Mouse (Mus musculus) embryonic fibroblast, embryonic 13.5 days (primary cell): ENCODE results near the gene Fbl. TPM values are rescaled to one million over a fixed set of nuclear protein-coding genes. Genes with fewer than 3 reads are reported as not detected.
"Not testable (repeated sequence)": the region's sequence is repeated elsewhere in the genome, so short reads cannot be mapped to it uniquely, and the experiment has no call there.

Experiments
- H3K27ac ChIP-seq: 2 replicates; pipeline ENCODE4 v1.5.1; 2012; ENCODE audit warnings: low read length, control low read depth, inconsistent platforms; ENCODE audit not compliant: insufficient read depth
- H3K4me1 ChIP-seq: 2 replicates; pipeline ENCODE4 v1.6.1; 2011; ENCODE audit warnings: low read length; ENCODE audit not compliant: control insufficient read depth, insufficient read depth
- H3K4me3 ChIP-seq: 2 replicates; pipeline ENCODE4 v1.5.1; 2011; ENCODE audit warnings: mild to moderate bottlenecking, control low read depth, low read length; ENCODE audit not compliant: insufficient read depth
- CTCF ChIP-seq: IDR thresholded peaks from 2 replicates; pipeline ENCODE4 v1.5.1; 2011; ENCODE audit warnings: mild to moderate bottlenecking, control low read depth, low read length, moderate library complexity, borderline replicate concordance; ENCODE audit not compliant: insufficient read depth
- POLR2A ChIP-seq: IDR thresholded peaks from 2 replicates; pipeline ENCODE4 v1.6.1; 2011; ENCODE audit warnings: low read depth, mild to moderate bottlenecking, control low read depth, low read length, moderate library complexity
- polyA plus RNA-seq: library from polyadenylated mRNA; stranded (reverse); fragments of >200 nt; gene quantifications from 2 replicates; pipeline ENCODE4 v1.2.4, GENCODE M21; 2011; ENCODE audit warnings: low read depth; ENCODE audit not compliant: missing spikeins, insufficient read length

The Fbl gene
- polyA plus RNA-seq = 148 and 168 TPM in 2 replicates

DNA sequence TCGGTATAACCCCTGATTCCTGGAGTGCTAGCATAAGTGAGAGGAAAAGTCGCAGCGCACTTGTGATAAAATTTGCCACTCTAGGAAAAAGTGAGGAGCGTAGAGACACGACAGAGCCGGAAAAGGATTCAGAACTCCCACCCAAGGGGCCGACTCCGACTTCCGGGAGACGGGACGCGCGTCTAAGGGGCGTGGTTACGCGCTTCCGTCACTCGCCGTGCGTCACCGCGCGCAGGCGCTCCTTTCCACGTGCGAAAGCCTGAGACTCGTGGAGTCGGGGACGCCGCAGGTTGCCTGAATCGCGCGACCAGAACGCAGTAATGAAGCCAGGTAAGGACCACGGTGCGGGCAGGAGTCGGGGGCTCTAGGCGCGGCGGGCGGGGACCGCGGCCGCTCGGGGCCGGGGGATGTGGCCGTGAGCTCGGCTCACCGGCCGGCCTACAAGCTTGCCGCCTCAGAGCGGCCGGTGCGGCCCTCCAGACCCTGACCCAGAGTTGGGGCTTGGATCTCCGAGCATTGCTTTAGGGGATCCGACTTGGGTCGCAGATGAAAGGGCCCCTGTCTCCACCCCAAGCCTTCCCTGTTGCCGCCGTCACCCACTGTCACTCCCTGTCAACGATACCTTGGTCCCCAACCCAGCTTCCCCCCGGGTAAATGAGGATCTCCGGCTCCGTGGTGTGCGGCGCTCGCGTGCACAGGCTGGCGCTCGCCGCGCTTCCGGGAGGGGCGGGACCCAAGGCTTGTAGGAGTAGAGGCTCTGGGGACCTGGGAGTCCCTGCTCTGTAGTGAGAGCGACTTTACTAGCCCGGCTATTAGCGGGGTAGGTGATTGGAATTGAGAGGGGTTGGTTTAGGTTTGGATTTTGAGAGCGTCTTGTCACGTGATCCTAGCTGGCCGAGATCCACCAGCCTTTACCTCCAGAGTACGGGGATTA is at the start of gene Fbl:
Gene Fbl (plus strand): TSS at position 222 of the 934 bp plus-strand sequence.
- Histone ChIP-seq H3K27ac (peak within 1 kb of the TSS; percentile 58), H3K4me1 (peaks cover 7% of the 10 kb centered on the region; the same call in 1 of the 2 replicates), H3K4me3 (peak within 1 kb of the TSS; percentile 87)
- TF ChIP-seq CTCF = no peak
- TF ChIP-seq POLR2A = peak; percentile 86

DNA sequence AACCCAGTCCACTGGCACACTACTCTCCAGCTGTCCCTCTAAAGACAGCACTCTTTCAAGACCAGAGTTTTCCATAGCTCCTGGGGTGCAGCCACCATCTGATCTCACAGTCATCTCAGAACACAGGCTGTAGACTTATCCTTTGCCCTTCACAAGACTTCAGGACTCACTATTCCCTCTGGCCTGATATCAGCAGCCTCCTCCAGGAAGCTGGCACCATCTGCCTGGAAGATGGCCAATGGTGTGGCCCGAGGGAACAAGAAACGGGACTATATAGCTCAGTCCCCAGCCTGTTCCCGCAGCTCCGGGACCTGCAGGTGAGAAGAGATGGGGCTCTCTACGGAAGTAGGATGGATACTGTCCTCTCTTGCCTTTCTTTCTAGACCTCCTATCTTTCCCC is 40.3 kb upstream of the Fbl start, which contains the start of gene 9530053A07Rik:
Gene 9530053A07Rik (plus strand): TSS at position 301 of the 400 bp plus-strand sequence.
- H3K4me3 ChIP-seq = no peak within 1 kb of the TSS
- no peaks in the 10 kb centered on the region for H3K4me1 ChIP-seq
- H3K27ac ChIP-seq = no peak within 1 kb of the TSS
- TF ChIP-seq CTCF (no peak), POLR2A (no peak)

DNA sequence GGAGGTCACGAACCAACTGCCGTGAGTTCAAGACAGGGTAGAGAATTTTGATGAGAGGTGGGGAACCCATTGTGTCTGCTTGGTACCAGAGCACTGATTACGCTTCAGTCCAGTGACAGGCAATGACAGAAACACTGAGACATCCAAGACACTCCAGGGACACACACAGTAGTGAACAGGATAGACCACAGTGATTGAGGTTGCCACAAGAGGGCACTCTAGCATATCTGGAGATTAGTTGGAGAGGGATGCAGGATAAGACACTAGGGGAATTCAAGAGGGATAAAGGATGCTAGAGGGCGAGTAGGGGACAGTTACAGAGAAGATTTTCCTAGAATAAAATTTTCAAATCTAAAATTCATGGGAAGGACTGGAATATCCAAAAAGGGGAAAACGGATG is 31.9 kb upstream of the Fbl start:
- no peak overlapping the region for H3K27ac ChIP-seq
- TF ChIP-seq CTCF (no peak), POLR2A (no peak)
- no peak overlapping the region for H3K4me3 ChIP-seq
- H3K4me1 ChIP-seq = no peaks in the 10 kb centered on the region

DNA sequence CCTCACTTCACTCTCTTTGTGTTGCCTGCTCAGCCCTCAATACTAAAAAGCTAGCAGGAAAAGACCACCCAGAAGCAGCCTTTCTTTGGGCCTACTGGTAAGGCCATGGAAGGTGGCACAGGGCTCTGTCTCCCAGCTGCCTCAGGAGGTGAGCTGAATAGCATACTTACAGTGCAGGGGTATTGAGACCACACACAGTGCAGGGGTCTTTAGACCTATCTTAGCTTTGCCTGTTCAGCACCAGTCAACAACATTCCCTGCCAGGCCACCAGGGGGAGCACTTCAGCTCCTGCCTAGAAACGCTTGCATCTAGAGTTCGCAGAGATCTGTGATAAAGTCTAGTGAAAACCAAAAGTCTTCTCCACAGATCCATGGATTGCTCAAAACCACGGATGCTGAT is 21.2 kb upstream of the Fbl start:
- TF ChIP-seq POLR2A = no peak
- peak; percentile 80 for TF ChIP-seq CTCF
- Histone ChIP-seq H3K4me3 (no peak overlapping the region), H3K27ac (no peak overlapping the region), H3K4me1 (no peaks in the 10 kb centered on the region)

DNA sequence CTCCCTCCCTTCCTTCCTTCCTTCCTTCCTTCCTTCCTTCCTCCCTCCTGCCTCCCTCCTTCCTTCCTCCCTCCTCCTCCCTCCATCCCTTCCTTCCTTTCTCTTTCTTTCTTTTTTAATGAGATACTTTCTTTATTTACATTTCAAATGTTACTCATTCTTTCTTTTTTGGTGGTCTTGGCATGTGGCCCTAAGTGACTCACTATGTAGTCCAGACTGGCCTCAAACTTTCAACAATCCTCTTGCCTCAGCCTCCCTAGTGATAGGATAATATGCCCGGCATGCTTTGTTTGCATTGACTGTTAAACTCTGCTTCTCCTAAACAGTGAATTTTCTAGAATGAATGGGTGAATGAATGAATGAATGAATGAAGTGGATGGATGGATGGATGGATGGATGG is 19.7 kb upstream of the Fbl start:
- H3K4me1 ChIP-seq = no peaks in the 10 kb centered on the region
- TF ChIP-seq CTCF (no peak), POLR2A (no peak)
- H3K4me3 ChIP-seq = no peak overlapping the region
- no peak overlapping the region for H3K27ac ChIP-seq

DNA sequence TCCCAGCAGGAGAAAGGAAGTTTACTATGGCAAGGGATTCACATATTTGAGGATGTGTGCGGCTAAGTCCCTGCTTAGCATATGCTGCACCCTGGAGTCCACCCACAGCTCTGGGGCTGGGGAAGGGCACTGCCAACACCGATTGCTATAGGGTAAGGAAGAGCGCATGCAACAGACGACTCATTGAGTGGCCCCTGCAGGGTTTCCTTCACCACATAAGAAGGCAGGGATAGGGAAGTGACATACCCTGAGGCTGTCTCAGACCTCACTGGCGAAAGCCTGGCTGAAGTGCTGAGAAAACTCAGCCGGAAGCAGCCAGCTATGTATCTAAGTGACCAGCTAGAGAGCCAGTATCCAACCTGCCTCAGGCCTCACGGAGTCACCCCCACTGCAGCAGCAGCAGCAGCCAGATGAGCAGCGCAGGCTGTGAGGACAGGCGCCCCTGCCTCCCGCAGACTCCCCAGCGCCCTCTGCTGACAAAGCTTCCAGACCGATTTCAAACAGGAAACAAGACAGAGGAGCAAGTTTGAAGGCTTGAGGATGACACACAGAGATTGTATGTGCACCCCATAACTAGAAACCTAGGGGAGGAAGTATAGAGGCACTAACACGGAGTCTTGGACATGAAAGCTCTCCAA is 17.8 kb upstream of the Fbl start:
- H3K27ac ChIP-seq = no peak overlapping the region
- TF ChIP-seq POLR2A (no peak), CTCF (peak; percentile 30; the same call in 1 of the 2 replicates)
- H3K4me3 ChIP-seq = no peak overlapping the region
- H3K4me1 ChIP-seq = no peaks in the 10 kb centered on the region

DNA sequence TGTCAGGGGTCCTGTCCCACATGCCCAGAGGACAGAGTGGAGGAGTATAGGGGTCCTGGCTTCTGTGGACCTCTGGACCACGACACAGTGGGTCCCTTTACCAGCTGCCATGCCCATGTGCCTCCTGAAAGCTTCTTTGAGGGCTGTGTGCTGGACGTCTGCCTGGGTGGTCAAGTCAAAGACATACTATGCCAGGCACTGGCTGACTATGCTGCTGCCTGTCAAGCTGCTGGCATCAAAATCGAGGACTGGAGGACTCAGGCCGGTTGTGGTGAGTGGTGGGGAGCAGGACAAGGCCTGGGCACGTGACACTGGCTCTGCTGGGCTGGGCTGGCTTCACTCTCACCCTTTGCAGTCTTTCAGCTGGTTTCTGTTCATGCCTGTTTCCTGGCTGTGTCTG is 15.9 kb upstream of the Fbl start:
- H3K27ac ChIP-seq, H3K4me1 ChIP-seq, H3K4me3 ChIP-seq: not testable (repeated sequence)

DNA sequence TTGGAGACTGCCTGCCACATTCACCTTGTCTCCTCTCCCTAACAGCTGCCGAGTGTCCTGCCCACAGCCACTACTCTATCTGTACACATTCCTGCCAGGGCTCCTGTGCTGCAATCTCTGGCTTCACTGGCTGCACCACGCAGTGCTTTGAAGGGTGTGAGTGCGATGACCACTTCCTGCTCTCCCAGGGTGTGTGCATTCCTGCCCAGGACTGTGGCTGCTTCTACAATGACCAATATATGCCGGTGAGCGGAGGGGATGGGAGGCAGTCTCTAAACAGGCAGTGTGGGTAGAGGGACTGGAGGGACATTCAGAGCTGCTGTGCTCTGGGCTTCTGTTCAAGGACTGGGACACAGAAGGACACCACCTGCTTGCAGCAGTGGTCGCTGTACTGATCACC is 10.2 kb upstream of the Fbl start:
- TF ChIP-seq POLR2A = no peak
- TF ChIP-seq CTCF = no peak
- Histone ChIP-seq H3K4me1 (peaks cover 3% of the 10 kb centered on the region; the same call in 1 of the 2 replicates), H3K4me3 (no peak overlapping the region)

DNA sequence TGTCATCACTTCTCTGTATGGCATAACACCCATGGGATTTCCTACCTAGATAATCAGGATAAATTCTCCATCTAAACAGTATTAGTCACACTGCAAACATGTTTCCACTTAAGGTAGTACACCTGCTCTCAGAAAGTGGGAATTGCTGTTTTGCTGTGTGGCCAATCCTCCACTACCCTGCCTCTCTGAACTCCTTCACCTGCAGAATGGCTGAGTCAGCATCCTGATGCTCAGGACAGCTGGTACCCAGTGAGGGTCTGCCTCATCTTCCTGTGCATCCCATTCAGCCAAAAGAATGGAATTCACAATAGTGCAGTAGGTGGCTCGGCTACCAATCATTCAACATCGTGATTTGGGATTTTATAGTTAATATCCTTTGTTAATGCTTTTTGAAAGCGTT is 9.6 kb upstream of the Fbl start:
- Histone ChIP-seq H3K4me3 (no peak overlapping the region), H3K27ac (no peak overlapping the region), H3K4me1 (peaks cover 3% of the 10 kb centered on the region; the same call in 1 of the 2 replicates)
- TF ChIP-seq CTCF (no peak), POLR2A (no peak)

More for the DNA sequence above, 10.2 kb upstream of the Fbl start:
- H3K27ac ChIP-seq = no peak overlapping the region
